Mouse (Mus musculus) liver, adult 2 months (tissue): ENCODE measurements around the gene Ptgir. TPM values are rescaled to one million over a fixed set of nuclear protein-coding genes. Genes with fewer than 3 reads are reported as not detected.
A peak's percentile ranks its signal among the peaks of the same experiment; 100 is the strongest.

Experiments used
- DNase-seq: peaks from one replicate; pipeline ENCODE4 v3.0.0-alpha.2; 2011; ENCODE audit warnings: low read depth, low spot score; ENCODE audit errors: extremely low read depth
- H3K27ac ChIP-seq: fragments of 200-500 bp; replicated peaks from 2 replicates; pipeline ENCODE4 v1.5.1; 2012; ENCODE audit warnings: low read depth, mild to moderate bottlenecking, control low read depth, inconsistent platforms, low read length; ENCODE audit not compliant: insufficient read depth
- H3K27me3 ChIP-seq: fragments of 200-500 bp; 2 replicates; pipeline ENCODE4 v1.6.1; 2012; ENCODE audit warnings: mild to moderate bottlenecking, moderate library complexity, low read length, inconsistent platforms; ENCODE audit not compliant: control insufficient read depth, insufficient read depth
- H3K36me3 ChIP-seq: fragments of 200-500 bp; 2 replicates; pipeline ENCODE4 v1.6.1; 2012; ENCODE audit warnings: low read length, inconsistent platforms; ENCODE audit not compliant: control insufficient read depth, insufficient read depth
- H3K4me1 ChIP-seq: fragments of 200-500 bp; 2 replicates; pipeline ENCODE4 v1.6.1; 2011; ENCODE audit warnings: low read length; ENCODE audit not compliant: control insufficient read depth, insufficient read depth
- H3K4me3 ChIP-seq: fragments of 200-500 bp; 2 replicates; pipeline ENCODE4 v1.5.1; 2011; ENCODE audit warnings: low read depth, mild to moderate bottlenecking, control low read depth, low read length, moderate library complexity; ENCODE audit not compliant: insufficient read depth
- H3K79me2 ChIP-seq: fragments of 200-500 bp; 2 replicates; pipeline ENCODE4 v1.6.1; 2012; ENCODE audit warnings: inconsistent platforms, mild to moderate bottlenecking, low read length, moderate library complexity; ENCODE audit not compliant: control insufficient read depth, insufficient read depth
- H3K9ac ChIP-seq: fragments of 200-500 bp; 2 replicates; pipeline ENCODE4 v1.6.1; 2012; ENCODE audit warnings: low read depth, mild to moderate bottlenecking, control low read depth, inconsistent platforms, low read length
- CTCF ChIP-seq: fragments of 200-500 bp; IDR thresholded peaks from 2 replicates; pipeline ENCODE4 v1.5.1; 2011; ENCODE audit warnings: low read depth, low read length, control low read depth
- POLR2A ChIP-seq: fragments of 200-500 bp; IDR thresholded peaks from 2 replicates; pipeline ENCODE4 v1.6.1; 2011; ENCODE audit warnings: low read length, control low read depth; ENCODE audit not compliant: insufficient read depth; ENCODE audit errors: extremely low read depth
- WGBS: fragments of 180-500 bp; shearing (Covaris S2); methylation state at CpG from one replicate; pipeline ENCODE4 v1.1.7; 2018; 5-methylcytosine and 5-hydroxymethylcytosine counted together
- polyA plus RNA-seq: library from polyadenylated mRNA; depleted of rRNA; stranded (reverse); fragments of >200 nt; gene quantifications from 2 replicates; pipeline ENCODE4 v1.2.3, GENCODE M21; 2012
- total RNA-seq: library from RNA; depleted of rRNA; stranded (reverse); fragments of >200 nt; gene quantifications from 2 replicates; pipeline ENCODE4 v1.2.3, GENCODE M21; 2014

Gene Ptgir
- total and polyA plus RNA-seq, 2 experiments = 0.09 to 0.33 TPM

GRCm38 (mm10) chr7:16884334-16884733 lies 22.0 kb upstream of the Ptgir start:
- H3K27me3 ChIP-seq = peaks cover 16% of the 10 kb centered on the region
- H3K36me3 ChIP-seq = no peaks in the 10 kb centered on the region
- no peaks in the 10 kb centered on the region for H3K4me1 ChIP-seq
- DNase-seq = no peak
- 87% methylated on average over 4 of the region's 4 CpGs for WGBS
- TF ChIP-seq POLR2A (no peak), CTCF (no peak)
- H3K9ac ChIP-seq = no peak overlapping the region
- H3K79me2 ChIP-seq = no peaks in the 10 kb centered on the region
- no peak overlapping the region for H3K27ac ChIP-seq
- no peak overlapping the region for H3K4me3 ChIP-seq

GRCm38 (mm10) chr7:16885271-16885776 lies 21.0 kb upstream of the Ptgir start:
- no peak overlapping the region for H3K9ac ChIP-seq
- H3K4me3 ChIP-seq = peak overlapping the region; percentile 45; the same call in 1 of the 2 replicates
- H3K27me3 ChIP-seq = peaks cover 16% of the 10 kb centered on the region
- TF ChIP-seq POLR2A (no peak), CTCF (no peak)
- no peaks in the 10 kb centered on the region for H3K36me3 ChIP-seq
- 23% methylated on average over 93 of the region's 95 CpGs for WGBS
- H3K79me2 ChIP-seq = no peaks in the 10 kb centered on the region
- no peak overlapping the region for H3K27ac ChIP-seq
- no peaks in the 10 kb centered on the region for H3K4me1 ChIP-seq
- no peak for DNase-seq

GRCm38 (mm10) chr7:16885905-16886304 lies 20.4 kb upstream of the Ptgir start:
- H3K79me2 ChIP-seq = no peaks in the 10 kb centered on the region
- no peak for TF ChIP-seq POLR2A
- TF ChIP-seq CTCF = no peak
- H3K27ac ChIP-seq = no peak overlapping the region
- no peak overlapping the region for H3K4me3 ChIP-seq
- 57% methylated on average over 59 of the region's 59 CpGs for WGBS
- no peaks in the 10 kb centered on the region for H3K36me3 ChIP-seq
- peaks cover 16% of the 10 kb centered on the region for H3K27me3 ChIP-seq
- DNase-seq = no peak
- H3K4me1 ChIP-seq = no peaks in the 10 kb centered on the region
- H3K9ac ChIP-seq = no peak overlapping the region

GRCm38 (mm10) chr7:16890536-16890935 lies 15.8 kb upstream of the Ptgir start:
- no peak for TF ChIP-seq POLR2A
- no peak for TF ChIP-seq CTCF
- Histone ChIP-seq H3K27ac (peak overlapping the region; percentile 49; the same call in 1 of the 2 replicates), H3K4me3 (no peak overlapping the region), H3K27me3 (peaks cover 10% of the 10 kb centered on the region), H3K4me1 (no peaks in the 10 kb centered on the region), H3K9ac (no peak overlapping the region), H3K36me3 (no peaks in the 10 kb centered on the region), H3K79me2 (no peaks in the 10 kb centered on the region)
- 56% methylated on average over 6 of the region's 6 CpGs for WGBS
- no peak for DNase-seq

- Histone ChIP-seq H3K27ac (peak overlapping the region; percentile 49), H3K36me3 (no peaks in the 10 kb centered on the region), H3K79me2 (no peaks in the 10 kb centered on the region), H3K27me3 (peaks cover 6% of the 10 kb centered on the region), H3K4me3 (no peak overlapping the region), H3K4me1 (no peaks in the 10 kb centered on the region), H3K9ac (no peak overlapping the region)
- TF ChIP-seq CTCF (no peak), POLR2A (no peak)
- 7% methylated on average over 23 of the region's 23 CpGs for WGBS
- DNase-seq = peak; percentile 15
These were observed 15.3 kb upstream of the Ptgir start for GRCm38 (mm10) chr7:16890944-16891343.

- no peak for TF ChIP-seq POLR2A
- TF ChIP-seq CTCF = peak; percentile 86
- WGBS = under 1% methylated on average over 30 of the region's 30 CpGs
- H3K4me1 ChIP-seq = no peaks in the 10 kb centered on the region
- H3K9ac ChIP-seq = no peak within 1 kb of the TSS
- H3K79me2 ChIP-seq = no peaks in the 10 kb centered on the region
- no peaks in the 10 kb centered on the region for H3K36me3 ChIP-seq
- H3K27ac ChIP-seq = peak within 1 kb of the TSS; percentile 49
- DNase-seq = peak; percentile 40
- H3K4me3 ChIP-seq = no peak within 1 kb of the TSS
- no peaks in the 10 kb centered on the region; the same call in 1 of the 2 replicates for H3K27me3 ChIP-seq
These were observed 14.5 kb upstream of the Ptgir start, which contains the start of gene Gng8 for GRCm38 (mm10) chr7:16891641-16892351. TSS of gene Gng8 (plus strand) at chr7:16891786.
